Mouse (Mus musculus): ENCODE measurements around the gene Ccnl1. TPM values are rescaled to one million over a fixed set of nuclear protein-coding genes. Genes with fewer than 3 reads are reported as not detected.

Gene Ccnl1
- total and polyA plus RNA-seq, 3 experiments: 20.1 to 56.5 TPM; not detected in 1

- H3K9me3 ChIP-seq (replicated peaks; ENCODE audit: insufficient read depth, low read length): no peaks in the 10 kb centered on the region
- DNase-seq (ENCODE audit: low read depth, low spot score): no peak
- no peaks in the 10 kb centered on the region; a peak in 1 of 4 replicates for H3K27me3 ChIP-seq (ENCODE audit: control insufficient read depth in 1 of 2, insufficient read depth in 2 of 2, low read length in 2 of 2)
- no peak overlapping the region for H3K9ac ChIP-seq (ENCODE audit: control insufficient read depth, low read depth, low read length, poor library complexity, severe bottlenecking)
- no peaks in the 10 kb centered on the region for H3K79me2 ChIP-seq (ENCODE audit: control insufficient read depth, insufficient read depth, low read length, poor library complexity)
- H3K4me3 ChIP-seq (ENCODE audit: control insufficient read depth in 1 of 2, insufficient read depth in 1 of 2, low read depth in 2 of 2, low read length in 2 of 2): no peak overlapping the region
- peaks cover 0 to 3% of the 10 kb centered on the region in 2 experiments; a peak in 1 of 4 replicates for H3K4me1 ChIP-seq (ENCODE audit: control insufficient read depth in 1 of 2, insufficient read depth in 2 of 2, low read length in 2 of 2)
- no peak for TF ChIP-seq NRF1 (IDR thresholded peaks at IDR 0.05; ENCODE audit: insufficient read depth, low read depth, low read length, poor library complexity, severe bottlenecking)
- TF ChIP-seq BHLHE40 (IDR thresholded peaks at IDR 0.05; ENCODE audit: borderline replicate concordance, low read depth, low read length): no peak
- TF ChIP-seq GATA1 (IDR thresholded peaks at IDR 0.05; ENCODE audit: low read depth, low read length): no peak
- TF ChIP-seq MAX (IDR thresholded peaks at IDR 0.05; ENCODE audit: low read length): no peak
- TF ChIP-seq MAFK (IDR thresholded peaks at IDR 0.05; ENCODE audit: borderline replicate concordance, low read depth, low read length): no peak
- no peak for TF ChIP-seq MYC (IDR thresholded peaks at IDR 0.05; ENCODE audit: low read depth, low read length)
- no peak for TF ChIP-seq MAZ (IDR thresholded peaks at IDR 0.05; ENCODE audit: low read depth, low read length)
- 0 out of 4 replicates have a peak, but pooled peaks cover 0 to 2% of the 10 kb centered on the region in 2 experiments for H3K36me3 ChIP-seq (ENCODE audit: control insufficient read depth in 1 of 2, insufficient read depth in 2 of 2, low read length in 2 of 2)
- H3K27ac ChIP-seq (ENCODE audit: control insufficient read depth, low read depth, low read length): no peak overlapping the region
Observed at GRCm38 (mm10) chr3:65988711-65989495, 30.9 kb upstream of the Ccnl1 start.

GRCm38 (mm10) chr3:65976296-65976695, 18.2 kb upstream of the Ccnl1 start:
- no peaks in the 10 kb centered on the region for H3K27me3 ChIP-seq (ENCODE audit: control insufficient read depth in 1 of 2, insufficient read depth in 2 of 2, low read length in 2 of 2)
- peaks cover 7 to 14% of the 10 kb centered on the region in 2 experiments for H3K4me1 ChIP-seq (ENCODE audit: control insufficient read depth in 1 of 2, insufficient read depth in 2 of 2, low read length in 2 of 2)
- H3K27ac ChIP-seq (ENCODE audit: control insufficient read depth, low read depth, low read length): no peak overlapping the region
- no peak overlapping the region for H3K4me3 ChIP-seq (ENCODE audit: control insufficient read depth in 1 of 2, insufficient read depth in 1 of 2, low read depth in 2 of 2, low read length in 2 of 2)
- H3K9me3 ChIP-seq (replicated peaks; ENCODE audit: insufficient read depth, low read length): no peaks in the 10 kb centered on the region
- DNase-seq (ENCODE audit: low read depth, low spot score): no peak
- H3K36me3 ChIP-seq (ENCODE audit: control insufficient read depth in 1 of 2, insufficient read depth in 2 of 2, low read length in 2 of 2): peaks cover 0 to 15% of the 10 kb centered on the region in 2 experiments; a peak in 2 of 4 replicates
- TF ChIP-seq ETS1 (IDR thresholded peaks at IDR 0.05; ENCODE audit: low read depth, low read length): no peak
- TF ChIP-seq MEF2A (IDR thresholded peaks at IDR 0.05; ENCODE audit: extremely low read depth, insufficient replicate concordance, low read depth, low read length, poor library complexity, severe bottlenecking): no peak
- no peak for TF ChIP-seq USF2 (IDR thresholded peaks at IDR 0.05; ENCODE audit: borderline replicate concordance in 1 of 2, insufficient read depth in 1 of 2, low read depth in 1 of 2, low read length in 2 of 2)
- no peak for TF ChIP-seq POLR2A (IDR thresholded peaks at IDR 0.05; ENCODE audit: control insufficient read depth in 1 of 2, insufficient read depth in 1 of 2, low read depth in 1 of 2, low read length in 2 of 2, poor library complexity in 1 of 2)
- TF ChIP-seq MYC (IDR thresholded peaks at IDR 0.05; ENCODE audit: low read depth, low read length): no peak
- no peak for TF ChIP-seq SIN3A (IDR thresholded peaks at IDR 0.05; ENCODE audit: low read length)
- H3K79me2 ChIP-seq (ENCODE audit: control insufficient read depth, insufficient read depth, low read length, poor library complexity): peaks cover 2% of the 10 kb centered on the region; the same call in 1 of the 2 replicates
- H3K9ac ChIP-seq (ENCODE audit: control insufficient read depth, low read depth, low read length, poor library complexity, severe bottlenecking): no peak overlapping the region
